Mouse (Mus musculus) heart, adult 8-10 months (tissue): ENCODE measurements at regions not wholly inside any gene's neighbourhood (a gene's known extent, or its start where the extent isn't known, plus 50 kb on each side); places are given as distances from the start of the nearest gene placed in this dataset.

Source experiments
- DNase-seq: peaks from one replicate; pipeline ENCODE4 v3.0.0; 2022; ENCODE audit warnings: low spot score

GRCm38 (mm10) chr4:8374737-8375489, 136.1 kb upstream of the Car8 start:
- no peak for DNase-seq

- DNase-seq: no peak
Measured at GRCm38 (mm10) chr4:8374061-8374460, 135.2 kb upstream of the Car8 start.

- no peak for DNase-seq
Measured at GRCm38 (mm10) chr4:8372069-8372468, 133.2 kb upstream of the Car8 start.

- DNase-seq: no peak
Measured at GRCm38 (mm10) chr4:8370786-8371185, 131.9 kb upstream of the Car8 start.

- DNase-seq: peak; percentile 55
Measured at GRCm38 (mm10) chr4:8367487-8368276, 128.8 kb upstream of the Car8 start.

GRCm38 (mm10) chr4:8366978-8367377, 128.1 kb upstream of the Car8 start:
- DNase-seq: no peak

- DNase-seq: no peak
Measured at GRCm38 (mm10) chr4:8362409-8362808, 123.6 kb upstream of the Car8 start.

GRCm38 (mm10) chr4:8361931-8362330, 123.1 kb upstream of the Car8 start:
- no peak for DNase-seq

GRCm38 (mm10) chr4:8361305-8361704, 122.5 kb upstream of the Car8 start:
- no peak for DNase-seq

- DNase-seq: no peak
Measured at GRCm38 (mm10) chr4:8357443-8357842, 118.6 kb upstream of the Car8 start.

- no peak for DNase-seq
Measured at GRCm38 (mm10) chr4:8341928-8342327, 103.1 kb upstream of the Car8 start.

GRCm38 (mm10) chr4:8309241-8309987, 70.6 kb upstream of the Car8 start:
- no peak for DNase-seq

- DNase-seq: no peak
Measured at GRCm38 (mm10) chr4:8292563-8292962, 53.7 kb upstream of the Car8 start.

GRCm38 (mm10) chr4:8291528-8292492, 53.0 kb upstream of the Car8 start:
- no peak for DNase-seq

- DNase-seq: no peak
Measured at GRCm38 (mm10) chr4:8289901-8290300, 51.1 kb upstream of the Car8 start.
